Mouse (Mus musculus) spleen, postnatal 4 days (tissue): ENCODE data around the gene Vps35l.
A peak's percentile ranks its signal among the peaks of the same experiment; 100 is the strongest.

Experiments
- DNase-seq, 2 experiments: peaks; one replicate each; pipeline ENCODE4 v3.0.0; 2022; ENCODE audit warnings: low spot score in 2 of 2

Vps35l gene

DNA sequence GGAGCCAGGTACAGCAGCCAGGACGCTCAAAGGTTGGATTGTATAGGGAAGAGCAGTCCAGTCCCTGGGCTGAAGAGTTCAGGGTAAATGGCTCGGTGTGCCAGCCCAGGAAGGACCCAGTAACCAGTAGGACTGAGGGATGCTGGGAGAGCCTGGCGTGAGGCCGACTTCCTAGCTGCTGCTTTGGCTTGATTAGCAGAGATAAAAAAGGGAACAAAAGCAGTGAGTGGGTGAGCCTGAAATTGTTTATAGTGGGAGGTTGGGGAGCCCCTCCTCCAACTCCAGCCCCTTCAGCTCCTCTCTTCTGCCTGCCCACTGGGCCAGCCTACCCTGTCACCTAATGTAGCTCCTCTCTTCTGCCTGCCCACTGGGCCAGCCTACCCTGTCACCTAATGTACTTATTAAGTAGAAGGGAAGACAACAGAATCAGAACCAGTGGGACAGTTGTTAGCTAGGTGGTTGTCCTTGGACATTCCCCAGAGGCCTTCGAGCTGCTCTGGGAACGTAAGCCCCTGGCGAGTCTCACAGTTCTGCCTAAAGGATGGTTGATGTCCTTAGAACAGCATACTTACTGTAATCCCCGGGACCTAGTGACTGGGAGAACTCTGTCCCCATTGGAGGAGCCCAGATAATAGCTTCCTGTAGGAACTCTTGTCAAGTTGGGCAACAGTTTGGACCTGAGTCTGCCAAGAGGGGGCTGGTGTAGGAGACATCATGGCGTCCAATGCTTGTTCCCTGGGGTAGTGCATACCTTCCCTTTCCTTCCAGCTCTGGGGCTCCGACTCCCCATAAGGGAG is 37.8 kb downstream of the Vps35l start:
- no peak for DNase-seq

DNA sequence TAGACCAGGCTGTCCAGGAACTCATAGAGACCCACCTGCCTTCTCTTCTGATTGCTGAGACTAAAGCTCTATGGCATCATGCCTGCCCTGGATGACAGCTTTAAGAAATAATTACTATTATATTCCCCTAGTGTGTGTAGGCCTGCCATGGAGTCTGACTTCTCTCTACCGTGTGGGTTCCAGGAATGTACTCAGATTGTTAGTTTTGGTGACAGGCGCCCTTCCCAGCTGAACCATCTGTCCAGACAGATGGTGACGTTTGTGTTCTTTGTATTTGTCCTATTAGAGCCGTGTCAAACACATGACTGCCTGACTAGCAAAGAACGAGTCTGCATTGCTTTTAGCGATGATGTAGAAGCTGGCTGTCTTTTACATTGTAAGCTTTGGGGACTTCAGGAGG is 38.5 kb downstream of the Vps35l start:
- no peak for DNase-seq

DNA sequence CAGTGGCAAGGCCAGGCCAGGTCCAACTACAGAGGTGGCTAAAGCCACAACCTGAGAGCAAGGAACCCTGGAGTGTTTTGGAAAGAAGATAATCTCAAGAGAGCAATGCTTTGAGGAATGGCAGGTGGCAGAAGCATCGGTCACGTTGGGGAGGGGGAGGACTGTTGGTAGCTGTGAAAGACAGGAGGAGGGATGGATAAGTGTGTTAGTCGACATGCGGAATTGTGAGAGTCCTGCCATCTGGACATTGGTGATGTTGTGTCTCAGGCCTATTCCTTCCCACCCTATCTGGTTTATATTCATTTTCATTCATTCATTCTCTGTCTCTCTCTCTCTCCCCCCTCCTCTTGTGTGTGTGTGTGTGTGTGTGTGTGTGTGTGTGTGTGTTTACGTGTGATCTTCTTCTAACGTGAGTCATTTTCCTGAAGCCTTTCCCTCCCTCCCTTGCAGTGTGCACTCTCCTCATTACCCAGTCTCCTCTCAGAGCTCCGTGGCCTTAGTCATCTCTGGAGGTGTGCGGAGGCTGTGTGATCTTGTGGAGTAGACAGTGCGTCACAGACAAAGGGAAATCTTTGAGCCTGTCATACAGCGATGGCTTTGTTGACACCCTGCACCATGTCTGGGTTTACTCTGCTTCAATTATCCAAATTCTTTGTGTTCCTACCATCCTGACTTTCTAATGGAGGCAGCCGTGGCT is 43.4 kb downstream of the Vps35l start:
- no peak for DNase-seq

DNA sequence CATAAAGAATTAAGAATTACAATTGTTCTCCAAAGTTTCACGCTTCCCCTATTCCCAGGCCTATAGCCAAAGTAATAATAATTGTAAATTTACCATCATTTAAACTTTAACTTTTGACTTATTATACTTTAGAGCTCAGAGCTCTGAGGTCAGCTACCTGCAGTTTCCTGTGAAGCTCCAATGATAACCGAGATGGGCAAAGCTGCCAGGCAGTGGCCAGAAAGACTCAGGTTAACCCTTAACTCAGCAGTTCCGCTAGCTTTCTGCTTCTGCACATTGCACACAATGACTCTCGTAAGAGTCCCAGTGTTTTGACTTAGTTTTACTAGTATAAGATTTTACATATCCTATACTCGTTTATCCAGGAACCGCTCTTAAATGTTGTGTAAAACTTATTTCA is 46.1 kb downstream of the Vps35l start:
- no peak for DNase-seq

DNA sequence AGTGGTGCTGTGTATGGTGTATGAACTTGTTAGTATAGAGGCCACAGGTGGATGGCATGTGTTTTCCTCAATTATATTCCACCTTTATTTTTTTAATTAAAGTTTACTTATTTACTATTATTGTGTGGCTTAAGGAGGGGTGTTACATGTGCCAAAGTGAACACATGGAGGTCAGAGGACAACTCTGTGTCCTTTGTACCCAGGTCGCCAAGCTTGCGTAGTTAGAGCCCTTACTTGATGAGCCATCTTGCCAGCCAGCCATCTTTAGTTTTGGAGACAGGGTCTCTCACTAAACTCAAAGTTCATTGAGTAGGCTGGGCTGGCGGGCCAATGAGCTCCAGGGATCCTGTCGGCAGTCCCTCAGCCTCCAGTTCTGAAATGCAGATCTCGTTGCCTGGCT is 47.3 kb downstream of the Vps35l start:
- DNase-seq: no peak

DNA sequence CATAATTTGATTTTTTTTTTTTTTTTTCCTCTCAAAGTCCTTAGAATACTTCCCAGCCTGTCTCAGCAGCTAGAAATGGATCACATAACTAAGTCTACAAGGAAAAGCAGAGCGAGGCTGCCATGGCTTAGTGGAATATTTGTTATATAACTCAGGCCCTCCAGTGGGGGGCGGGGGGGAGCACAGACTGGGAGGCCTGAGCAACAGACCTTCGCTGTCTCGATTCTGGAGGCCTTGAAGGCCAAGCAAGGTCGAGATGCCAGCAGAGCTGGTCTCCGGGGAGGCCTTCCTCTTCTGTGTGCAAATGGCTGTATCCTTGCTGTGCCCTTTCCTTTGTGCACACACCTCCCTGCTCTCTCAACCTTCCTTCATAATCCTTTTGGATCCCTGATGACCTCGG is 48.5 kb downstream of the Vps35l start:
- DNase-seq: no peak

DNA sequence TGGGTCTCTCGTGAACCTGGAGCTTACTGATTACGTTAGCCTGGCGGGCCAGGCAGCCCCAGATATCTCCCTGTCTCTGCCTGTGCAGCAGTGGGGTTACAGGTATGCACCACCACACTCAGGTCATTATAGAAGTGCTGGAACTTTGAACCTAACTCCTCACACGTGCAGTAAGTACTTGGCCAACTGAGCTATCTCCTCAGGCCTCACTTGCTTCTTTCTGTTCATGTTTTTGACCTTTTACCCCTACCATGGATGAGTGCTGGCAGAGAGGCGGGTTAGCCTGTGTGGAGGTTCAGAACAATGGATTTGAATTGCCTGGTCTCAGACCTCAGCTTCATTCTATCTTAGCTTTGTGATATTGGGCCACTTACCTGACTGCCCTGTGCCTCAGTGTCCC is 50.3 kb downstream of the Vps35l start:
- no peak for DNase-seq

DNA sequence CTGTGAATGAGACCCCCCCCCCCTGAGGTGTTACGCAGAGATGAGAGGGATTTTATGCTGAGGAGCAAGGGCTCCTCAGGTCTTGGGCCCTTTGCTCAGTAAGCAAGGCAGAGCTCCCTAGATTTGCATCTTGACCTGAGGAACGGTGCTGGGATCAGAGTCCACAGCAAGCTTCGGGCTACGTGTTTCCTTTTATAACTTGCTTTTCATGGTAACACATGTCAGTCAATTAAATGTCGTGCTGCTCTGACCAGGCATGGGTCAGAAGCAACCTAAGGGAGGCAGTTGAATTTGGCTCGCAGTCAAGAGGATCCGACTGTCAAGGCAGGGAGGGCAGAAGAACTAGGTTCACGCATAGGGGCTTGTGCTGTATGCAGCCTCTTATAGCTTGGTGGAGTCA is 53.9 kb downstream of the Vps35l start:
- no peak for DNase-seq

DNA sequence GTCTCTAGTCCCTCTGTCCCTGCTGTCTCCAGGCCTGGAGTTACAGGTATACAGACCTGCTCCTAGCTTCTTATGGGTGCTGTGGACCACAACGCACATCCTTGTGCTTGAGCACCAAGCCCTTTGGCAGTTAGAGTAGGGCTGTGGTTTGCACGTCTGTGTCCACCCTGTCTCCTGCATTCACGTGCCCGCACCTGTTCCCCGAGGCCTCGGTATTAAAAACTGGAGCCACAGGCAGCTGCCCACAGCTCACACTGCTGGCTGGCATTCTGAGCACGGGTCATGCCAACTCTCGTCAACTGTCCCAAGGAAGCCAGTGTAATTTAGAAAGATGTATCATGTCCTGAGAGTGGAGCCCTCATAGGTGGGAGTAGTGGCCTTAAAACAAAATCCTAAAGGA is 55.8 kb downstream of the Vps35l start:
- no peak for DNase-seq

DNA sequence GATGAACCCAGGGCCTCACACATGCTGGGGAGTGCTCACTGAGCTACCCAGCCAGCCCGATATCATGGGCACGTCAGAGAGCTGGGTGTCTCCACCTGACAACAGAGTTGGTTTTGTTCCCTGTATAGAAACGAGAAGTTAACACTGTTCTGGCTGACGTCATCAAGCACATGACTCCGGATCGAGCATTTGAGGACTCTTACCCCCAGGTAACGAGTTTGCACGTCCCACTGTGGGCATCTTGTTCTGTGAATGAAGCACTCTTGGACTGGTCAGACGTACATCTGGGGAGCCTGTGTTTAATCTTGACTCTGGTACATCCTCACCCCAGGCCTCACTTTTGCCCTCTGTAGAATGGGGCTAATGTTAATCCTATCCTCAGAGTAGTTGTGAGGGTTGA is 56.8 kb downstream of the Vps35l start:
- DNase-seq: no peak

DNA sequence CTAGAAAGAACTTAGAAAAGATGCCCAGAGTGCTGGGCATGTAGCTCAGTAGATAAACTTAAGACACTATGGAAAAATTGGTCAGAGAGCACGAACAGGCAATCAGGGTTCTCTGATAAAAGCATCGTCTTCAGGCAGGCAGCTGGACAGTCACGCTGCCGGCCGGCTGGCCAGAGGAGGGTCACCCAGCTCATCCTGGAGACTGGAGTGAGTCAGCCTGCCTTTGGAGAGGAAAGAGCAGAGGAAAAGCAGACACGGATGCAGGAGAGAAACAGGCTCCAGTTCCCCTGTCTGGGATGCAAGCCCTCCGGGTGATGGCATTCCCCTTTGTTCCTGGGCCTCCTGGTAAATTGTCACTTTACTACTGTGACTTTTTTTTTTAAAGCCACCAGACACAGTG is 57.6 kb downstream of the Vps35l start:
- DNase-seq: no peak

DNA sequence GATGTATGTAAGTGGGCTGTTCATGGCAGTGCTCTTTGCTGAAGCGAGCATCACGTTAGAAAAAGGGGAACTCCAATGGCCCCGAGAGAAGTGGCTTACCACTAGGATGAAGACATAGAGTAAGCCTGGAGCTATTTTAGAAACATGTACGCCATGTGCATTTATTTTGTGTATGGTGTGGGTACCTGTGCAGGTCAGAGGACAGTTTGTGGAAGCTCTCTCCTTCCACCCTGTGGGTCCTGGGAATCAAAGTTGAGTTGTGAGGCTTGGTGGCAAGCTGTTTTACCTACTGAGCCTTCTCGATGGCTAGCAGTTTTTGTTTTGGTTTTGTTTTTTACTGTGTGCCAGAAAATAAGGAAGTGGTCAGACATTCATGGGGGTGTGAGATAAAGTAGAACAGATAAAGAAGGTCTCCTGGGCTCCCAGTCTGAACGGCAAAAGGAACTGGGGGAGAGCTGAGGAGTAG is 58.1 kb downstream of the Vps35l start:
- DNase-seq: peak in 1 of 2 experiments; percentile 17

DNA sequence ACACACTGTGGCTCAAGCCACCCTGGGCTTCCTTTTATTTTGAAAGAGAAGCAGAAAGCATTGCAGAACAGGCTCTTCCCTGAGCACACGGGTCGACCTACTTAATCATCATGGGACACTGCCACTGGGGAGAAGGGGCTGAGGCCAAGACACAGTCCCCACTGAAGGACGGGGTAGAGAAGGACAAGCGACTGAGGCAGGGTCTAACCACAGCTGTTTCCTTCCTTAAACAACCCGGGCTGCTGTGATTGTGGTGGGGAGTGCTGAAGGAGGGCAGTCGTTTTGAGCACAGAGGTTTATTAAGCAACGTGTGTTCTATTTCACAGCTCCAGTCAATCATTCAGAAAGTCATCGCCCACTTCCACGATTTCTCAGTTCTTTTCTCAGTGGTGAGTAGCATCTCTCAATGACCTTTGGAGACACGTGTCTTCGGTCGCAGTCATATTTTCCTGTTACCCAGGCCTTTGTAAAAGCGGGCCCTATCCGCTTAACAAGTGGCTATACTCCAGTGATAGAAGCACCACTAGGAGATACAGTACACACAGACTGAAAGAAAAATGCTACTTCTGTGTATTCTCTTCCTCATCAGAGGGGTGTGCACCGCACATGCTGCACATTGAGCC is 60.2 kb downstream of the Vps35l start:
- no peak for DNase-seq

DNA sequence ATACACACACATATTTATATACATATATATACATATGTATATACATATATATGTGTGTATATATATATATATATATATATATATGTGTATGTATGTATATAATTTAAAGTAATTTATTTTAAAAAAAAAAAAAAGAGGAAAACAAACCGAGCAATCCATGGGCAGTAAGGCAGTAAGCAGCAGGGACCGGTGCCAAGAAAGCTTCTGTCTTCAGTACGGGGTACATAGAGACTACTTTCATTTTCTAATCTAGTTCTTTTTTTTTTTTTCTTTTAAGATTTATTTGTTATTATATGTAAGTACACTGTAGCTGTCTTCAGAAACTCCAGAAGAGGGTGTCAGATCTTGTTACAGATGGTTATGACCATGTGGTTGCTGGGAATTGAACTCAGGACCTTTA is 61.8 kb downstream of the Vps35l start:
- DNase-seq: no peak

DNA sequence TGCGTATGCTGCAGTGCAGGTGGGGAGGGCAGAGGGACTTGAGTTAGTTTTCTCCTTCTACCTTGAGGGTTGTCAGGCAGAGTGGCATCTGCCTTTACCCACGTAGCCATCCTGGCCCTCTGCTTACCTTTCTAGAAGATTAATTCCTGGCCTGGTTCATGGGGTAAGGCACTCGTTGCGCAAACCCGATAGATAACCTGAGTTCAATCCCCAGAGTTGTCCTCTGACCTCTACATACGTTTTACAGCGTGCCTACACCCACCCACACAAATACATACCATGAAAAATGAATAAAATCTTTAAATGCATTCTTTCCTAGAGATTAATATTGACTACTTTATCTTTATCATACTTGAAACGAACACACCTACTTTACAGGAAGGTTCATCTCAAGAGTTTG is 63.4 kb downstream of the Vps35l start:
- DNase-seq: no peak

DNA sequence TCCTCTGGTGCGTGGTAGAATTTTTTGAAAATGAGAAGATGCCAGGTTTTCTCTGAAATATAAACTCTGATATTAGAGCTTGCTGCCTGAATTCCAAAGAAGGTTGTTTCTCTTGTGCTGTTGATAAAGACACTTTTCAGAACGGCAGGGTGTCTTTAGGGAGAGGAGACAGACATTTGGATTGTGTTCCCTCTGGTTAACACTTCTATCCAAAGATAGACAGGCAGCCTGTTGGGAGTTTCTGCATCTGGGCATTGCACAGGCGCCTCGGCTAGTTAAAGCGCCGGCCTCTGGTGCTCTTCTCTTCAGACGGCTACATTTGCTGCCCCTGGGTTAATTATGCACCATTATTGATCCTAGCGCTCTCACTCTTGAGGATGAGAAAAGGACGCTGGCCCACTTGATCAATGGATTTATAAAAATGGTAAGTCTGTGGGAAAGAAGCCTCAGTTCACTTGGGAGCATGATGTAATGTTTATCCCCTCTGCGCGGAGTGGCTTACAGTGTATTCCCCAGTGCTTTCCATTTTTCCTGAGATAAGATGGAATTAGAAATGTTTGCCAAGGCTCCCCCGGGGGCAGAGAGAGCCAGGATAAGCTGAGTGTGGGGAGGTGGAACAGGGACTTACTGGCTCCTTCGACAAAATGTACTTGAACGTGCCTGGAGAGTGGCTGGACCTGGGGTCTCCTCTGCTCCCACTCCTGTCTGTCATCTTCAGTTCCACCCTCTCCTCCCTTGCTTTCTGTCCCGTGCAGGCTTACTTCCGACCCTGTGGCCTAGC is 66.8 kb downstream of the Vps35l start:
- no peak for DNase-seq

DNA sequence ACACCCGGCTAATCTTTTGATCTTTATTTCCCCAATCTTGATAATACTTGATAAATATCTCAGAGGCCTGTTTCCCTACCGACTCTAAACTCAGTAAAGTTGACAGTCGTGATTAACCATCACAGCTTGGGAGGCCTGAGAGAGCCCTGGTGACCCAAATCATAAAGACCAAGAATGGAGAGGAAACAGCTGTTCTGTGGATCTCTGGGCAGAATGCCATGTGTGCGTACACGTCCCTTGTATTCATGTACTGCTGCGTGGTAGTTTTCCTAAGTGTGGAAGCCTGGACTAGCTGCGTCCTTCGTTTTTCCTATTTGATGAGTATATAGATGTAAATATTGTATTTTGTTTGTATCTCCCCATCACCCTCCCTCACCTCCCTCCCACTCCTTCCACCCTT is 67.9 kb downstream of the Vps35l start:
- DNase-seq: no peak

DNA sequence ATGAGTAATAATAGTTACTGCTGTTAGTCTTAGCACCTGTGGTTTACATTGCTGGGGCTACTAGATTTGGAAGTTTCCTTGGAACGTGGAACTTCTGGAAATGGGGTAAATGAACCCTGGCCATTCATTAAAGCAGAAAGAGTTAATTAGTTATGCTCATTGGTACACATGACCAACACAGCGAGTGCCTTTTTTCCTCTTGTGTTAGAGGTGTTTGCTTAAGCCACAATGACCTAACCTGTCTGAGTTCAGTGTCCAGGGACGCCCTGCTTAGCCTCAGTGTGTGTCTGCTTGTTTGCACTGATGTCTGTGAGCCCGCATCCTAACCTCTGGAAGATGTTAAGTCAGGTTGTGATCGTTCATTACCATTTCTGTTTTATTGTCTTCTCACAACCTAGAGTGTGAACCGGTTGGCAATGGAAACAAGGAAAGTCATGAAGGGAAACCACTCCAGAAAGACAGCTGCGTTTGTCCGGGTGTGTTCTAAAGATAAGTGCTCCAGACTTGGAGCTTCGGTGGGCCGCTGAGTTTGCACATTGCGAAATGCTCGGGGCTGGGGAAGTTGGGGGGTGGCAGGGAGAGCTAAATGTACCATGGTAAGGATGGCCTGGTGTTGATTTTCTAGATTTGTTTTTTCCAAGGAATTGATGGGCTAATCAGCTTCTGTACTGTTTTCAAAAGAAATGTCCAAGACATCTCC is 71.5 kb downstream of the Vps35l start:
- DNase-seq: no peak

DNA sequence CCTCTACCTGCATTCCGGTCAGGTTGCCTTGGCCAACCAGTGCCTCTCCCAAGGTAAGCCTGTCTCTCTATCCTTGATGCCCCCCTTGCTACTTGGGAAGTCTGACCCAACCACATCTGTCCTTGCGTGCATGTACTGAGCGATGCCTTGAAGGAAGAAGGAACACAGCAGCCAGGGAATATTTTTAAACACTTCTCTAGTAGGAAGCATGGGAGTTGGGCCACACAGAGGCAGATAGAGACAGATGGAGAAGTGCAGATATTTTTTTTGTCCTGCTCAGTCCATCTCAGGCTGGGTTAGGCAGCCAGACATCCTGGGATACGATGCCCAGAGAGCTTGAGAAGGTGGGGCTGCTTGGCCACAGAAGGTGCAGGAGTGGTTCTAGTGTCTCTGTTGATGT is 73.6 kb downstream of the Vps35l start:
- no peak for DNase-seq

DNA sequence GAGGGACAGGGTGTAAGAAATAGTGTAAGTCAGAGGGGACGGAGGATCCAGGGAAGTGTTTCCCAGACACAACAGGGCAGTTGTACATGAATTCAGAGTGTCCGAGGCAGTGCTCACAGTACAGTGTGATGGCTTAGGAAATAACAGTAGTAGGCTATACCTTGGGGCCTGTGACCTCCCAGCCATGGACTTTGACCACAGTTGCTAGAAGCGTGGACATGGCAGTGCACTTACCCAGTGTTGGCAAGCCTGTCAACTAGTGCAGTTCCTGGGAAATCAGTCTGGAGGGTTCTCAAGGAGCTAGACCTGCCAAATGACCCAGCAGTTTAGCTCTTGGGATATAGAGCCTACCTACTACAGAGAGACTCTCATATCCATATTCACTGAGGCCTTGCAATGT is 76.2 kb downstream of the Vps35l start:
- no peak for DNase-seq

DNA sequence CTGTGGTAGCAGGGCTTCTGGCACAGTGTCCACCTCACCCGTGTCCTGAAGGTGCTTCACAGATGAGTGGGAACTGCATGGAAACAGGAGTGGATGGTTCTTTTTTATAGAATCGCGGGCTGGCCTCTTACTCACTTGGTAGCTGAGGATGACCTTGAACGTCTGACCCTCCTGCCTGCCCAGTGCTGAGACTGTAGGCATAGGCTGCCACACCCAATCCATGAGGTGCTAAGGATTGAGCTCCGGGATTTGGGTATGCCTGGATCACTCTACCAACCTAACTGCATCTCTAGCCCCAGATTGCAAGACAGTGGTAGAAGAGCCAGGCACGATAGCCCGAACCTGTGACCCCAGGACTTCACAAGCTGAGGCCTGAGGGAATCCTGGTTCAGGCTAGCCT is 77.7 kb downstream of the Vps35l start:
- DNase-seq: no peak

DNA sequence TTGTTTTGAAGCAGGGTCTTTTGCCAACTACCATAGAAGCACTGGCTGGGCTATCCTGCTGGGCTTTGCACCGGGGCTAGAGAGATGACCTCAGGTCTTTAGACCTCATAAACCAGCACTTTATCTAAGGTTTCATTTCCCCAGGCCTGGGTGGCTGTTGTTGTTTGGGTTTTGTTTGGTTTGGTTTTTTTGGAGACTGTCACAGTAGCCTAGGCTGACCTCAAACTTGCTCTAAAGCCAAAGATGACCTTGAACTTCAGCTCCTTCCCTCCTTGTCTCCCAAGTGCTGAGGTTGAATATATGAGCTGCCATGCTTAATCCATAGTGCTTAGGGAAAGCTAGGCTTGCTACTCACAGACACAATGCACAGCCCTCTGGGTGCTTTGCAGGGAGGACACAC is 79.6 kb downstream of the Vps35l start:
- DNase-seq: no peak
